Mouse (Mus musculus): Measurements from ENCODE around the gene Slc30a3. TPM values are rescaled to one million over a fixed set of nuclear protein-coding genes. Genes with fewer than 3 reads are reported as not detected.
"Not testable (repeated sequence)": the region's sequence is repeated elsewhere in the genome, so short reads cannot be mapped to it uniquely, and the experiment has no call there.

Gene Slc30a3
- polyA plus RNA-seq, 1 experiment from 2014 or later: 0.25 TPM

GRCm38 (mm10) chr5:31069810-31070209, 38.2 kb downstream of the Slc30a3 start:
- H3K27me3 ChIP-seq: no peaks in the 10 kb centered on the region
- no peak overlapping the region for H3K4me3 ChIP-seq
- 93% methylated on average over 3 of the region's 3 CpGs for WGBS
- H3K36me3 ChIP-seq: peaks cover 93% of the 10 kb centered on the region
- H3K4me1 ChIP-seq: no peaks in the 10 kb centered on the region
- H3K9ac ChIP-seq: no peak overlapping the region
- no peak for ATAC-seq (ENCODE audit: borderline replicate concordance, extremely low read depth, low FRiP score, low TSS enrichment)
- no peaks in the 10 kb centered on the region for H3K9me3 ChIP-seq
- no peak overlapping the region for H3K27ac ChIP-seq
- no peak overlapping the region for H3K4me2 ChIP-seq

- 13% methylated on average over 19 of the region's 19 CpGs for WGBS
Observed at GRCm38 (mm10) chr5:31055216-31056140, 52.6 kb downstream of the Slc30a3 start.

GRCm38 (mm10) chr5:31054261-31055215, 53.5 kb downstream of the Slc30a3 start, which contains the start of gene Cad:
TSS of gene Cad (plus strand) at chr5:31054780.
- under 1% methylated on average over 64 of the region's 64 CpGs for WGBS
- H3K27me3 ChIP-seq: no peaks in the 10 kb centered on the region
- H3K4me2 ChIP-seq: peak within 1 kb of the TSS; percentile 97
- H3K36me3 ChIP-seq: peaks cover 19% of the 10 kb centered on the region; the same call in 1 of the 2 replicates
- H3K4me3 ChIP-seq: peak within 1 kb of the TSS; percentile 72
- peaks cover 20% of the 10 kb centered on the region for H3K4me1 ChIP-seq
- peak within 1 kb of the TSS; percentile 73 for H3K27ac ChIP-seq
- peak within 1 kb of the TSS; percentile 89 for H3K9ac ChIP-seq
- ATAC-seq (ENCODE audit: borderline replicate concordance, extremely low read depth, low FRiP score, low TSS enrichment): peak; percentile 98
- H3K9me3 ChIP-seq: no peaks in the 10 kb centered on the region

More at GRCm38 (mm10) chr5:31055216-31056140, 52.6 kb downstream of the Slc30a3 start:
- H3K4me1 ChIP-seq: peaks cover 15% of the 10 kb centered on the region
- peaks cover 29% of the 10 kb centered on the region for H3K36me3 ChIP-seq
- peak overlapping the region; percentile 89 for H3K9ac ChIP-seq
- ATAC-seq (ENCODE audit: borderline replicate concordance, extremely low read depth, low FRiP score, low TSS enrichment): no peak
- peak overlapping the region; percentile 73; the same call in 1 of the 2 replicates for H3K27ac ChIP-seq
- peak overlapping the region; percentile 97 for H3K4me2 ChIP-seq
- no peaks in the 10 kb centered on the region for H3K9me3 ChIP-seq
- no peaks in the 10 kb centered on the region for H3K27me3 ChIP-seq
- H3K4me3 ChIP-seq: peak overlapping the region; percentile 72

- H3K9ac ChIP-seq: peak overlapping the region; percentile 30
Observed at GRCm38 (mm10) chr5:31053728-31054127, 54.3 kb downstream of the Slc30a3 start.

GRCm38 (mm10) chr5:31050427-31050826, 57.6 kb downstream of the Slc30a3 start:
- Histone ChIP-seq H3K27me3 (no peaks in the 10 kb centered on the region), H3K4me3 (no peak overlapping the region), H3K4me2 (no peak overlapping the region), H3K9me3 (no peaks in the 10 kb centered on the region), H3K27ac (no peak overlapping the region), H3K36me3 (peaks cover 8% of the 10 kb centered on the region; the same call in 1 of the 2 replicates), H3K4me1 (peaks cover 21% of the 10 kb centered on the region), H3K9ac (no peak overlapping the region)
- ATAC-seq (ENCODE audit: borderline replicate concordance, extremely low read depth, low FRiP score, low TSS enrichment): no peak

More at GRCm38 (mm10) chr5:31053728-31054127, 54.3 kb downstream of the Slc30a3 start:
- not testable (repeated sequence) for H3K27me3 ChIP-seq; H3K27ac ChIP-seq; ATAC-seq (ENCODE audit: borderline replicate concordance, extremely low read depth, low FRiP score, low TSS enrichment); H3K9me3 ChIP-seq
- Histone ChIP-seq H3K4me1 (peaks cover 23% of the 10 kb centered on the region), H3K4me2 (peak overlapping the region; percentile 97), H3K36me3 (peaks cover 13% of the 10 kb centered on the region; the same call in 1 of the 2 replicates), H3K4me3 (peak overlapping the region; percentile 72)
- 53% methylated on average over 4 of the region's 4 CpGs for WGBS

GRCm38 (mm10) chr5:31048763-31049641, 59.0 kb downstream of the Slc30a3 start, which contains the start of gene Slc5a6:
TSS of gene Slc5a6 (minus strand) at chr5:31048924.
- Histone ChIP-seq H3K4me3 (peak within 1 kb of the TSS; percentile 72), H3K27ac (peak within 1 kb of the TSS; percentile 98), H3K27me3 (no peaks in the 10 kb centered on the region), H3K4me1 (peaks cover 16% of the 10 kb centered on the region), H3K36me3 (peaks cover 8% of the 10 kb centered on the region; the same call in 1 of the 2 replicates), H3K9ac (peak within 1 kb of the TSS; percentile 95), H3K4me2 (peak within 1 kb of the TSS; percentile 80), H3K9me3 (no peaks in the 10 kb centered on the region)
- under 1% methylated on average over 23 of the region's 23 CpGs for WGBS
- ATAC-seq (ENCODE audit: borderline replicate concordance, extremely low read depth, low FRiP score, low TSS enrichment): peak; percentile 44

- Histone ChIP-seq H3K27ac (peak within 1 kb of the TSS; percentile 98), H3K9me3 (no peaks in the 10 kb centered on the region), H3K27me3 (no peaks in the 10 kb centered on the region), H3K4me1 (peaks cover 14% of the 10 kb centered on the region), H3K4me3 (peak within 1 kb of the TSS; percentile 72), H3K9ac (peak within 1 kb of the TSS; percentile 95), H3K36me3 (peaks cover 6% of the 10 kb centered on the region; the same call in 1 of the 2 replicates), H3K4me2 (peak within 1 kb of the TSS; percentile 80)
- ATAC-seq (ENCODE audit: borderline replicate concordance, extremely low read depth, low FRiP score, low TSS enrichment): peak; percentile 98
- WGBS: under 1% methylated on average over 72 of the region's 73 CpGs
Observed at GRCm38 (mm10) chr5:31047848-31048762, 59.9 kb downstream of the Slc30a3 start, which contains the start of gene Atraid. TSS of gene Atraid (plus strand) at chr5:31048312.

- Histone ChIP-seq H3K9me3 (no peaks in the 10 kb centered on the region), H3K27ac (no peak overlapping the region), H3K36me3 (no peaks in the 10 kb centered on the region), H3K27me3 (no peaks in the 10 kb centered on the region), H3K4me2 (peak overlapping the region; percentile 80), H3K4me1 (peaks cover 14% of the 10 kb centered on the region), H3K4me3 (peak overlapping the region; percentile 72; the same call in 1 of the 2 replicates), H3K9ac (peak overlapping the region; percentile 95; the same call in 1 of the 2 replicates)
- no peak for ATAC-seq (ENCODE audit: borderline replicate concordance, extremely low read depth, low FRiP score, low TSS enrichment)
- WGBS: 69% methylated on average over 5 of the region's 5 CpGs
Observed at GRCm38 (mm10) chr5:31047074-31047473, 61.0 kb downstream of the Slc30a3 start.

GRCm38 (mm10) chr5:31046416-31046815, 61.6 kb downstream of the Slc30a3 start:
- Histone ChIP-seq H3K9ac (no peak overlapping the region), H3K4me2 (no peak overlapping the region), H3K4me1 (peaks cover 14% of the 10 kb centered on the region), H3K27me3 (no peaks in the 10 kb centered on the region), H3K4me3 (no peak overlapping the region), H3K27ac (no peak overlapping the region), H3K36me3 (no peaks in the 10 kb centered on the region), H3K9me3 (no peaks in the 10 kb centered on the region)
- ATAC-seq (ENCODE audit: borderline replicate concordance, extremely low read depth, low FRiP score, low TSS enrichment): no peak
- 91% methylated on average over 6 of the region's 6 CpGs for WGBS
